Comparison of ENCODE assay signal across 16 mouse cellular contexts in genomic region chr8:124143871-124144618, GRCm38 (mm10).
DNase-seq lines count a peak whose midpoint lies in the region; ATAC-seq and TF ChIP-seq lines count a peak whose summit lies in the region.
"Had no signal": no experiment of that assay in that cellular context is flagged by ENCODE, and none has a peak within 500 bp of the region (broad histone marks: within the 10 kb centered on the region; RNA-seq: fewer than 3 reads in every experiment).

No protein-coding gene starts in this region.

- no peak for DNase-seq in forebrain, embryonic 10.5 days (ENCODE audit: extremely low spot score, low spot score)
- no peak for DNase-seq in forebrain, postnatal 0 days
- DNase-seq in neural tube, embryonic 10.5 days (ENCODE audit: extremely low spot score, low spot score): no peak
- no peak for DNase-seq in embryo, embryonic 11 days
- no peak for DNase-seq in spleen, adult 18-20 months
- DNase-seq: adrenal gland, postnatal 10 days; cerebellum, adult 9-10 months; gastrocnemius, postnatal 14 days; kidney, adult 9 months; left cerebral cortex, postnatal 4 days; lung, adult 18-20 months; lung, postnatal 36 days; right cerebral cortex, postnatal 25 days had no signal

- no peak for ATAC-seq in forebrain, postnatal 0 days
- no peak for ATAC-seq in neural tube, embryonic 13.5 days (ENCODE audit: low read depth)
- ATAC-seq in forebrain, embryonic 12.5 days (ENCODE audit: low FRiP score): no peak
- ATAC-seq in neural tube, embryonic 15.5 days (ENCODE audit: low FRiP score): peak; percentile 67

- peaks cover 52% of the 10 kb centered on the region for H3K4me1 ChIP-seq in forebrain, embryonic 10.5 days
- H3K4me1 ChIP-seq in forebrain, postnatal 0 days (ENCODE audit: insufficient read depth): peaks cover 29% of the 10 kb centered on the region
- peaks cover 54% of the 10 kb centered on the region for H3K4me1 ChIP-seq in neural tube, embryonic 13.5 days (replicated peaks)
- peaks cover 37% of the 10 kb centered on the region for H3K4me1 ChIP-seq in forebrain, embryonic 12.5 days
- H3K4me1 ChIP-seq in neural tube, embryonic 15.5 days: peaks cover 50% of the 10 kb centered on the region

- peaks cover 69% of the 10 kb centered on the region for H3K27me3 ChIP-seq in forebrain, embryonic 10.5 days (ENCODE audit: poor library complexity, severe bottlenecking)
- H3K27me3 ChIP-seq in forebrain, postnatal 0 days (ENCODE audit: insufficient read depth, low read length): no peaks in the 10 kb centered on the region
- H3K27me3 ChIP-seq in neural tube, embryonic 13.5 days: no peaks in the 10 kb centered on the region
- peaks cover 60% of the 10 kb centered on the region for H3K27me3 ChIP-seq in forebrain, embryonic 12.5 days
- H3K27me3 ChIP-seq in neural tube, embryonic 15.5 days (replicated peaks): no peaks in the 10 kb centered on the region

- WGBS in forebrain, embryonic 10.5 days: 81% methylated on average over 16 of the region's 16 CpGs
- WGBS in forebrain, postnatal 0 days: 40% methylated on average over 16 of the region's 16 CpGs
- WGBS in neural tube, embryonic 13.5 days: 71% methylated on average over 16 of the region's 16 CpGs
- WGBS in forebrain, embryonic 12.5 days: 60% methylated on average over 16 of the region's 16 CpGs
- WGBS in neural tube, embryonic 15.5 days: 60% methylated on average over 16 of the region's 16 CpGs

- no peak overlapping the region for H3K4me2 ChIP-seq in forebrain, postnatal 0 days (ENCODE audit: low read depth)
- H3K4me2 ChIP-seq in neural tube, embryonic 13.5 days: no peak overlapping the region
- H3K4me2 ChIP-seq in forebrain, embryonic 12.5 days: peak overlapping the region; percentile 21; the same call in 1 of the 2 replicates
- no peak overlapping the region for H3K4me2 ChIP-seq in neural tube, embryonic 15.5 days

- H3K4me3 ChIP-seq in forebrain, embryonic 10.5 days: no peak overlapping the region
- H3K4me3 ChIP-seq in forebrain, postnatal 0 days (ENCODE audit: low read depth, low read length): no peak overlapping the region
- no peak overlapping the region for H3K4me3 ChIP-seq in neural tube, embryonic 13.5 days
- no peak overlapping the region for H3K4me3 ChIP-seq in forebrain, embryonic 12.5 days (replicated peaks)
- H3K4me3 ChIP-seq in neural tube, embryonic 15.5 days (replicated peaks): no peak overlapping the region

- 0 out of 2 replicates have a peak overlapping the region, but pooled peaks have one; percentile 8 for H3K27ac ChIP-seq in forebrain, embryonic 10.5 days
- H3K27ac ChIP-seq in forebrain, postnatal 0 days (ENCODE audit: low read depth, low read length): no peak overlapping the region
- H3K27ac ChIP-seq in neural tube, embryonic 13.5 days (replicated peaks): 0 out of 2 replicates have a peak overlapping the region, but pooled peaks have one; percentile 54
- no peak overlapping the region for H3K27ac ChIP-seq in forebrain, embryonic 12.5 days
- no peak overlapping the region for H3K27ac ChIP-seq in neural tube, embryonic 15.5 days (replicated peaks)

- no peak overlapping the region for H3K9ac ChIP-seq in forebrain, postnatal 0 days
- no peak overlapping the region for H3K9ac ChIP-seq in neural tube, embryonic 13.5 days
- no peak overlapping the region for H3K9ac ChIP-seq in forebrain, embryonic 12.5 days
- no peak overlapping the region for H3K9ac ChIP-seq in neural tube, embryonic 15.5 days (replicated peaks)

- H3K36me3 ChIP-seq in forebrain, embryonic 10.5 days (replicated peaks): no peaks in the 10 kb centered on the region
- no peaks in the 10 kb centered on the region for H3K36me3 ChIP-seq in forebrain, postnatal 0 days (ENCODE audit: insufficient read depth)
- H3K36me3 ChIP-seq in neural tube, embryonic 13.5 days: no peaks in the 10 kb centered on the region
- H3K36me3 ChIP-seq in forebrain, embryonic 12.5 days (replicated peaks): no peaks in the 10 kb centered on the region
- no peaks in the 10 kb centered on the region for H3K36me3 ChIP-seq in neural tube, embryonic 15.5 days

- TF ChIP-seq CTCF in forebrain, postnatal 0 days (IDR thresholded peaks at IDR 0.05; ENCODE audit: low read depth): no peak

- H3K9me3 ChIP-seq in forebrain, embryonic 10.5 days: no peaks in the 10 kb centered on the region
- H3K9me3 ChIP-seq in forebrain, postnatal 0 days (ENCODE audit: low read length): no peaks in the 10 kb centered on the region
- H3K9me3 ChIP-seq in neural tube, embryonic 13.5 days: no peaks in the 10 kb centered on the region
- no peaks in the 10 kb centered on the region for H3K9me3 ChIP-seq in forebrain, embryonic 12.5 days
- no peaks in the 10 kb centered on the region for H3K9me3 ChIP-seq in neural tube, embryonic 15.5 days (replicated peaks)

Comparison
In these comparisons a context has a peak if more than half of its experiments do, and no peak if none do; other contexts are left out.
1. H3K27ac ChIP-seq: peak in forebrain, embryonic 10.5 days (single experiment) and neural tube, embryonic 13.5 days (single experiment); none in forebrain, postnatal 0 days (single experiment), forebrain, embryonic 12.5 days (single experiment) and neural tube, embryonic 15.5 days (single experiment).